Mouse (Mus musculus): ENCODE data around the gene Arsg. TPM values are rescaled to one million over a fixed set of nuclear protein-coding genes. Genes with fewer than 3 reads are reported as not detected.

The Arsg gene
- total RNA-seq, 1 experiment from 2014 or later, result 5.9 TPM

DNA sequence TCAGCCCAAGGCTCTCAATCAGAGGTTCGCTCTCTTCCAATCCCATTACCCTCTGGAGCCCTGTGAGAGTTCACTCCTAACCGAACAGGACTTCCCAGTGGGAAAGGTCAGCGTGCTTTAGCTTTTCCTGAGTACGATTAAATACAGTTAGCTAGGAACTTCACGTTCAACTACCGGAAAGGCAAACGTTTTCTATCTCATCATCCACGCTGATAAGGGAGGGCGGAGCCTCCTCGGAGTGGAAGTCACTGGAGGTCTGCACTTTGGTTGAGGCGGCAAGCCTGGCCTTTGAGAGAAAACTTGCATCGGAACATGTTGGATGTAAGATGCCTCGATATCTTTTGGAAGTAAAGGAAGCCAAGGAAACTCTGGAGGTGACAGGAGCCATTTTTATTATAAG lies 113.8 kb downstream of the Arsg start:
- no peak for DNase-seq

DNA sequence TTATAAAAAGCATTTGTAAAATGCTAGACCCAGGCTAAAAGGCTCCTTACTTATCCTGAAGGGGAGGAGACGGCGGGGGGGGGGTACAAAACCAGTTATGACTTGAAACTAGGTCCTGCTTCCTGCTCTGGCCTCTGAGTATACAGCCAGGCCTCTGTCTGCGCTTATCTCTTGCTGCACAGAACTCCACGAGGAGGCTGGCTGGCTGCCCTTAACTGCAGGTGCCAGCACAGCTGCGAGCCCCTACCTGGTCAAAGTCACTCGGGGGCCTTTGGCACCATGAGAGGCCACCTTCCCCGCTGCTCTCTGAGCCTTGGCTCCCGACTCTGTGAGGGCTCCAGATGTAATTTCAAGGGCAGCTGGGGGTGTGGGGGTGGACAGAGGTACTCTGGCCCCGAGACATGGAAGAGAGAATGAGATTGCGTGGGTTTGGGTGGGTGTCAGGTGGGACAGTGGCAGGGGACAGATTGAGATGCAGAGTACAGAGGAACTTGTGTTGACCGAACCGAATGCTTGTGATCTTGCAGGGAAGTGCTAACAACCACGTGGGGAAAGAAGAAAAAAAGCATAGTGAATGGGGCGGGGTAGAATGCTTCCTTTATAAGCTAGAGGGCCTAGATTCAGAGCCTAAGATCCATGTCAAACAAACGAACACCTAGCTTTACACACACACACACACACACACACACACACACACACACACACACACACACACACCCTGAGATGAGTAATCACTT lies 114.6 kb downstream of the Arsg start:
- DNase-seq, result no peak

DNA sequence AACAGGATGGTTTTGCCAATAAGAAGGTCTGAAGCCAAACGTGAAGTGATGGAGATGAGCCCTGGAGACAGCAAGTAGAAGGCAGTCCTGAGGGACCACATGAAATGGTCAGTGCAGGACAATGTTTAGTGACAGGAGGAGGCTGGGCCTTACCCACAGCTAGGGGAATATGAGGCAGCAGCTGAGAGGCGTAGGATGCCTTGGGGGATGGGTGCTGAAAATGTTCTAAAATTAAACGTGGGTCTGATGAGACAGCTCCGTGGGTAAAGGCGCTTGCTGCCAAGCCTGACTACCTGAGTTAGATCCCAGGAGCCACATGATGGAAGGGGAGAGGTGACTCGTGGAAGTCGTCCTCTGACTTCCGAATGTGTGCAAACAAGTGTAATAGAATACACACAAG lies 116.8 kb downstream of the Arsg start:
- no peak for DNase-seq

DNA sequence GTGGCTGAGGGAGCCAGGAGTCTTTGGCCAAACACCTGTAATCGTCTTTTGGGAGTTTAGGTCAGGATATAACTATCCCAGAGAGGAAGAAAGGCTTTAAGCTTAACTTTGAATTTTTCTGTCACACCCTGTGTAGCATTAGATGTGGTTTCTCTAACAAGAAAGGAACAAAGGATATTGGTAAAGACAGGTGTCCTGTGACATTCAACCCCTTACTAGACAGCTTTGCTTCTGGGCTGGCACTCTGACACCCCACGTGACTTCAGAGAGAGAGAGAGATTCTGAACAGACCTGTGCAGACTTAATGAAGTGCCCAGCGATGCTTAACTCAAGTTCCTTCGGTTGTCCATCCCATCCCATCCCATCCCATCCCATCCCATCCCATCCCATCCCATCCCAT lies 118.3 kb downstream of the Arsg start:
- DNase-seq, result no peak

DNA sequence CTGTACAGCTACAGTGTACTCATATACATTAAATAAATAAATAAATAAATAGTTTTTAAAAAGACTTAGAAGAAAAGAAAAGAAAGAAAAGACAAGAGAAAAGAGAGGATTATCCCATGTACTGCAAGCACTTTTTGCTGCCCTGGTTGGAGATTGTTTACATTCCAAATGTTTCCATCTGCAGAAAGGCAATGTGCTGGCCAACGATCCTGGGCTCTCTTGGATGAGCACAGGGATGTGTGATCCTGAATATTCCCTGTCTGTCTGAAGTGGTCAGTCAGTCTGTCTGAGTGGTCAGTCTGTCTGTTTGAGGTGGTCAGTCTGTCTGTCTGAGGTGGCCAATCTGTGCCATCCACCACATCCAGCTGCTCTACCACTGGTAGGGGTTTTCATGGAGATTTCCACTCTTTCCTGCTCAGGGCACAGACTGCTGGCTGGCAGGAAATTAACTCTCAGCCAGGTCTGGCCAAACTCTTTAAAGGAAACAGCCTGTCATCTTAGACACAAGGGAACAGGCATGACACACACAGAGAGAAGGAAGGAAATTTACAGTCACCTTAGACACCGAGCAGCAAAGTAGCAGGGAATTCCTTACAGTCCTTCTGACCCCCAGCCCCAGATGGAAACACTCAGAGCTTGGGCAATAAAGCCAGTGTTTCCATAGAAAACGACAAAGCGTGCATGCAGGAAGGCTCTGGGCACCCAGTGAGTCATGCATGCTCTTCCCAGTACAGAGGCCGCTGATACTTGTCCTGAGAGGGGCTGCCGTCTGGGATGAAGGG lies 120.2 kb downstream of the Arsg start:
- no peak for DNase-seq

DNA sequence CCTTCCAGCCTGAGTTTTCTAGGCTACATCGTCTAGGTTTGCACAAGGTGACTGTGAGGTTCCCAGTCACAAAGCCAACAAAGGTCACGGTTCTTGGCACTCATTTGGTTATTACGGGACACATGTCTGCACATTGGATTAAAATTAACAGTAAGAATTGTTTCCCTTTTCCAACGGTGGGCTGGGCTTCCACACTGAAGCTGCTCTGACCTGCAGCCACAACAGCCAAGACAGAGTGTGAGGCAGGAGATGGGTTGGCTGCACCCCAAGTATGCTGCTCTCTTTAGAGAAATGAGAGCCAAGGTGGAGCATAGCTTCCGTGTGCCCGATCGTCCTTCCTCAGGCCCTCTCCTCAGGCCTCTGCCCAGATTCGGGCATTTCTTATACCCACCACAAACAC lies 121.6 kb downstream of the Arsg start:
- DNase-seq, result no peak

DNA sequence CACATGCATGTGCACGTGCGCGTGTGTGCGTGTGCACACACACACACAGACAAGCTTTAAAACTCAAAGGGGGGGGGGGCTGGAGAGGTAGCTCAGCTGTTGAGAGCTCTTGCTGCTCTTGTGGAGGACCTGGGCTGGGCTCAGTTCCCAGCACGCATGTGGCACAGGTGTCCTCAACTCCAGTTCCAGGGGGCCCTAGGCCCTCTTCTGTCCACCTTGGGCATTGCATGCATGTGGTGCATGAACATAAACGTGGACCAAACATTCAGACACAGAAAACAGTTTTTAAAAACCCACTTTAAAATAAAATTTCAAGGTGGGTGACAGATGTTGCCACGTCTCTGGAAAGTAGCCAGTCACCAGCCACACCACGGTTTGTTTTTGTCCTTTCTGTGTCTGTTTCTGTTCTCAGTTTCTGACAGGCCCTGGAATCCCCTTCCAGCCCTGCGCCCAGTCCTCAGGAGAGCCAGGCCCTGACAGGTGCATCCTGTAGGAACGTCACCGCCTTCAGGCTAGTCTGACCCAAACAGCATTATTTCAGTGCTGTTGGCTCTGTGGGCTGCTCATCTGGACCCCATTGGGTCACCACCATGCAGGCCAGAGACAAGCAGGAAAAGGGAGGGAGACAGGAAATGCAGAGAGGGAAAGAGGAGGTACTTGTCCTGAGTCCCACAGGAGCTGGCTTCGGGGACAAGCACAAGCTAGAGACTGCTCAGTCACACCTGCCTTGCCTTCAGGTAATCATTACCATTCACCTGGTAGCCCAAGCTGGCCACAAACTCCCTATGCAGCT lies 125.8 kb downstream of the Arsg start:
- DNase-seq, result no peak

DNA sequence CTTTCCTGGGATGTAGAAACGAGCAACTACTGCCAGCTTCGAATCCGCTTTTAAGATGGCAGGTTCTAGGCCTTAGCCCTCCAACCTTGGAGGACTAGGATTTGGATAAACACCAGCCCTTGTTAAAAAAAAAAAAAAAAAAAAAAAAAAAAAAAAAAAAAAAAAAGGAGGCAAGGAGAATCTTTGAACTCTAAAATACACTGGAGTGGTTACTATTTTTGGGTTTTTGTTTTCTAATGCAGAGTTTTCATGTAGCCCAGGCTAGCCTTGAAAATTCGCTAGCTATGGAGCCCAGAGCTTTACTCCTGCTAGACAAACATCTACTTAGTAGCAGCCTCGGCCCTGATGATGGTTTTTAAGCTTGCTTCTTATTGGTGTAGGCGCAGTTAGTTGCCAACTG lies 134.4 kb downstream of the Arsg start:
- DNase-seq, result no peak

DNA sequence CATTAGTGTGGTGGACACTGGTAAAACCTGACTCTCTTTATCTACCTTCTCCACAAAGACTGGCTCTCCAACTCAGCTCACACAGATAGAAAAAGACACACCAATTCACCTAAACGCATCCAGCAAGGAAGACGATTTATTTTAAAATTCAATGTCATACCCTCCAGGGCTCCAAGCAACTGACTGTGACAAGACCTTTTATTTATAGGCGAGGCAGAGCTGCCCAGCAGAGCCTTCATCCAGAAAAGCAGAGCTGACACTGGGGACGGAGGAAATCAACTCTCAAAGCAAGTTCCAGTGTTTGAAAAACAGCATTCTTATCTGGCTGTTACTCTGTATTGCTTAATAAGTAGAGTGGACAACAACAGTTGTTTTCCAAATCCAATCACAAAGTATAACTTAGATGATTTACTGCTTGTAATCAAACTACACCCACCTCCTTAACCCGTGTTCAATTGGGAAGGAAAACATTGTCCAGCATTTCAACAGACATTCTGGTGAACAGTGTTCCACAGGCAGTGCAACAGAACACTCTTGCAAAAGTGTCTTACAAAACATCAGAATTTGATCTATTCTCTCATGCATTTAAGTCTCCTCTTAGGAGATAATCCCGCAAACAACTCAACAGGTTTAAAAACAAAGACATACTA lies 135.9 kb downstream of the Arsg start:
- DNase-seq, result no peak

DNA sequence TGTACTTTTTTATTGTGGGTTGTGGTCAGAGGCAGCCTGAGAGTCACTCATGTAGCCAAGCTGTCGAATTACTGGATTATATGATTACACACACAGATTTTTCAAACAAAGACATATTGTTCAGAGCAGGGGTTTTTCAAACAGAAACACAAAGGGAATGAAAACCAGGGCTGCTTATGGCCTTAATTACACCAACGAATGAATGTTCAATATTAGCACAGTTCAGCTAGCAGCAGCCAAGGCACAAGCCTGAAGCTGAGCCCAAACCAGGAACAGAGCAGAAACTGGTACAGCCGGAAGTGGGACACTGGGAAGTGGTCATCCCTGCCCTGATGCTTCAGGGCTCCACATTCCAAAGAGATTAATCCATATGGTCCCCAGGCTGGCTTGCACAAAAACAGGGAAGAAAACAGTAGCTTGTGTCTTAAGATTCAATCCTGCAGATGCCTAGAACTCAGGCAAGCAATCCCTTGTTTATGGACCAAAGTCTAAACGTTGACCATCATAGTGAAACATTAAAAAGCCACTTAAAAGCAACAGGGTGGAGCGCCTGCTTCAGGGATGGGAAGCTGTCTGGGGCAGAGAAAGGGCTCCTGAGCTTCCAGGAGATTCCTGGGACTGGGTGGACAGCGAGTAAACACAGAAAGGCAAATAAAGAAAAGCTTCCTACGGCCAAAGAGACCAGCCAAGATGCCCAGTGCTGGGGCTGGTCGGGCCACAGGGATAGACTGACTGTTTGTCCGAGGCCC lies 137.0 kb downstream of the Arsg start:
- no peak for DNase-seq

DNA sequence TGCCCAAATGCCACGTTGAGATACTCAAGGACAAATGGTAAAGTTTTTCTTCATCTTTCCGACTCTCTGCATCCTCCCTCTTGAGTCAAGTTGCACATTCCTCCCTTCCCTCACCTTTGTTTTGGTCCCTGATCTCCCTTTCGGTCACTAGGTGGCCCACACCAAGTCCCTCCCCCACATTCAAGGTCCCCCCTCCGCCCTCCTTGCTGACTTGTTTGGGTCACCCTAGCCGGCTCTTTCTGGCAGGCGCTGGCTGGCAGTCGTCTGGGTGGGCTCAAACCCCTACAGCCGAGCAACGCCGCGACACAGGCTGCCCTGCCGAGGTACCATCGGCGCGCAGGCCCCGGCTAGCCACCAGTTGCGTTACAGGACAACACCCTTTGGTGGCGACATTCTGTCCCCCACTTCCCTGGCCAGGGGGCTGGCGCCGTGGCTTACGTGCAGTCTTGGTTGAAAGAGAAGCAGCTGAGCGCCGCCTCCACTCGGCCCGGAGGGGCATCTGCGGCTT lies 137.7 kb downstream of the Arsg start:
- DNase-seq, result no peak

DNA sequence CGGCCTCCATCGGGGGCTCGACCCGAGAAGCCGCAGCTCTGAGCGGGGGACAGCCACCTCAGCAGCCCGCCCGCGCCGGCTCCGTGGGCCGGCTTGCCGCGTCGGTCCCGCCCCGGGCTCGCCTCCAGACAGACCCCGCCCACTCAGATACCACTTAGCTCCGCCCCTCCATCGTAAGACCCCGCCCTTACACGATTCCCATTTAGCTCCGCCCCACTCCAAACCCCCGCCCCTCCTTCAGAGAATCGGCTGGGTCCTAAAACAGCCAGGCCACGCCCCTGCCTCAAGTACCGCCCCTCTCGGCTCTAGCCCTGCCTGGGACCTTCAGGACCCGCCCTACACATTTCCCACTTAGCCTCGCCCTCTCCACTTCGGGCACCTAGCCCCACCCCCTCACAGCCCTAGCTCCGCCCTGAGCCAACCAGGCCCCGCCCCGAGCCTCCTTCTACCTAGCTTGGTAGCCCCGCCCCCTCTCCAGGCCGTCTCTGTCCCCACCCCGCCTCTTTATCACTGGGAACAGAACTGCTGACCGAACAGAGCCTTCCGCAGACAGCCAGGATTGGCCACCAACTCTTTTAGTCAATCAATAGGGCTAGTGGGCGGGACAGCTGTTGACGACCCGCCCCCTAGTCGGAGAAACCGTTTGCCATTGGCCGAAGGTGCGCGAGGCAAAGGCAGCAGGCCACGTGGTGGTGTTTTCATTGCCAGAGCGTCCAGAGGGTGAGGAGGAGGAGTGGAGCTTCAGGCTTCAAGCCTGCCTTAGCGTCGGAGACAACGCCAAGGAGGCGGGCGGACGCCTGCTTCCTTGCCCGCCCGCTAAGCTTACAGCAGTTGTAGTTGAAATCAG lies 138.4 kb downstream of the Arsg start, which contains the start of gene Wipi1:
TSS of gene Wipi1 (minus strand) at position 665 of the 847 bp plus-strand sequence.
- peak; percentile 100 for DNase-seq

DNA sequence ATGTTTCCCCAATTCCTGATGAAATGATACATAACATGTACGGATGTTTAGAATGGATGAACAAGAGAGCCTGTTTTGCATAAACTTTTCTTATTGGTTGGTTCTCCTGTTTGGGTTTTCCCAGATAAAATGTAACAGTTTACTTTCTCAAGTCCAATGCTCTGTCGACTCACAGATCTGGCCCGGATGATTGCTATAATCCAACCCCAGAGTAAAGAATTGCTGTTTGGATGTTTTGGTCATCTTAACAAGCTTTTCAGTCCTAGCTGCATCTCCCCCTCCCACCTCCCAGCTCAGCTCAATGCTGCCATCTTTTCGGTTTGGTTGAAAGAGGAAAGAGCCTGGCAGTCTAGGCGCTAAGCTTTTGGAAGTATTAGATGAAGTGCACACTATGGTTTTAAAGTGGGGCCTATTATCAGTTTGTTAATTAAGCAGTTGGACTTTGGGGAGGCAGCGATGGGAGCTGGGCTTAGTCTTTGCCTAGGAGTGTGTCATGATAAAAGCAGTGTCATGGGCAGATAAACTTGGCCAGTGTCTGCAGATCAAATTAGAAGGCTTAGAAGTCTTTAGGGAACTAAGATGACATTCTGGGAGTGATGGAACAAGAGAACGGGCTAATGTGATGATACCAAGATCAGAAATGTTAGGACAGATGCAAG lies 139.8 kb downstream of the Arsg start:
- no peak for DNase-seq

DNA sequence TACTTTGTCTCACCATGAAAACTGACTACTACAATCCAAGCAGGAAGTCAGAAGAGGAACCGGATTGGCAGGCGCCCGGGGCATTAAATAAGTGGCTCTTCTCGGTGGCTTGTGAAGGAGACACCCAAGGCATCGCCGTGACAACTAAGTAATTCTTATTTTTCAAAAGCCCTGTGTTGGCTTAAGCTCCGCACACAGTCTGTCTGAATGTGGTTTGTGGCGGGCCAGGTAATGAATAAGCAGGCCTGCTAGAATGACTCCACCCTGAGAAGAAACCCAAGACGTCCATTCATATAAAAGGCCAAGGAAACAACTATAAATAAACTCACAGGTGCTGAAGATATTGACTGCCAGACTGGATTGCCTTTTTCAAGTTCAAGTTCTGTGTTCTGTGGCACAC lies 142.1 kb downstream of the Arsg start:
- DNase-seq, result no peak

DNA sequence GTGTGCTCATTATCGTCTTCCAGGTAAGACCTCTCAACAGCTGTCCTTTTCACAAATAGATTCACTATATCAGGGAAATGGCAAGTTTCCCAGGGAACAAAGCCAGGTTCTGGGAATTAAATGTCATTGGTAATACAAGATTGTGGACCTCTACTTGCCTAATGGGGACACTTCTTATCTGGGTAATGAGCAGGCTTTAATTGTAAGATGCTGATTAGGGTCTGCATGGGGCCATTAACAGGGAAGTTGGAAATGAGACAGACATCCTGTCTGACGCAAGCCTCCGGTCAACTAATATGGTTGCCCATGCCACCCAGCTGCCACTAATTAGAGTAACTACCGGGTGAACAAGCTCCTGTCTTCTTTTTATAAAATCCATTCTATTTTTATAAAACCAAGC lies 143.2 kb downstream of the Arsg start:
- no peak for DNase-seq

DNA sequence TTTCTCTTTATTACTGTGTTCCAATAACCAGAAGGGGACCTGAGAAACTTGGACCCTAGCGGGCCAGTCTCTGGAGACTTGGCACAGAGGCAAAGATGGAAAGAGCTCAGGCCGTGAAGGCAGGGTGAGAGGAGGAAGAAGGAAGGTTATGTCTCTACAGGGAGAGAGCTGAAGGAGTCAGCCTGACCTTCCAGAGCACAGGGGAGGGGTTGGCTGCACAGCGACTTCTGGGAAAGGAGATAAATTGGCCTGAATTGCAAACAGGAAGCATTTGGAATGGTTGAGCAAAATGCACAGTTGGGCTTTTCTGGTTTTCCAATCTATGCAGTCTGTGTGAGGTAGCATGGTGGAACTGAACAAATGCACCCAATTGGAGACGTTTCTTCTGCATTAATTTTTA lies 143.6 kb downstream of the Arsg start:
- no peak for DNase-seq

DNA sequence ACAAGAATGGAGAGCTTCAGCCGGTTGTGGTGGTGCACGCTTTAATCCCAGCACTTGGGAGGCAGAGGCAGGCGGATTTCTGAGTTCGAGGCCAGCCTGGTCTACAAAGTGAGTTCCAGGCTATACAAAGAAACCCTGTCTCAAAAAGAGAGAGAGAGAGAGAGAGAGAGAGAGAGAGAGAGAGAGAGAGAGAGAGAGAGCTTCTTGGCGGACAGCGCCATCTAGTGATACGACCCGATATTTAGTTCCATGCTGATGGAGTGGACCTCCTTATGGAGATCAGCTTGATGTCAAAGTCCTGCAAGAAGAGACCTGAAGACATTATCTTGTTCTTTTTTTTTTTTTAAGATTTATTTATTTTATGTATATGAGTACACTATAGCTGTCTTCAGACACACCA lies 145.9 kb downstream of the Arsg start:
- peak; percentile 72 for DNase-seq

DNA sequence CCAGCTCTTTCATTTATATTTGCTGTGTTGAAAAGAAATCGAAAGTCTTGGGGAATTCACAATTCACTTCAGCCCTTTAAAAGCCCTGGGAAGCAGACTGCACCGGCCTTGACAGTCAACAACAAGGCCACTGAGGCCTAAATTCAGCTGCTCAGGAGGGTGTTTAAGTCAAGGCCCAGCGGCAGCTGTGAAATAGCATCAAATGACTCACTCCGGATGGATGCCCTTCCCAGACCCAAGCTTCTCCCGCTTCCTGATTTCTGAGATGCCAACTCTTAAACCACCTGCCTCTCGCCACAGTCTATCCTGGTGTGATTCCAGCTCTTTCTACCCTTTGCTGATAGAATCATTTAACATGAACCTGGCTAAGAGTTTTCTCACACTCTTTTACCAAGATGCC lies 147.2 kb downstream of the Arsg start:
- DNase-seq, result peak; percentile 45

DNA sequence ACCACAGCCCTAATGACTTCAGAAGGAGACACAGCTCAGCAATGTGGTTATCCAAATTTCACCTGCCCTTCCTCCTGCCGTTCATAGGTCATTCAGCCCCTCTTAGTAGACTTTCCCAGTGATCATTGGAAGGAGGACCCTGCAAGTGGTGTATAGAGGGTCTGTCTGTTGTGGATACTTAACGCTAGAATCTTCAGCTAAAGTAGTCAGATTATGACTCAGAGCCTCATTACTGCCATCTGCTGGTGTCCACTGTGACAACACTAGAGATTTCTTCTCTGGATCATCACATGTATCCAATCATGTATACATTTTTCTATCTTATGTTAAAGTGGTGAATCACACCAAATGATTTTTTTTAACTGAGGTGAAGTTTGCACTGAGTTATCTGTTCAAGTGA lies 148.0 kb downstream of the Arsg start:
- DNase-seq, result peak; percentile 47

DNA sequence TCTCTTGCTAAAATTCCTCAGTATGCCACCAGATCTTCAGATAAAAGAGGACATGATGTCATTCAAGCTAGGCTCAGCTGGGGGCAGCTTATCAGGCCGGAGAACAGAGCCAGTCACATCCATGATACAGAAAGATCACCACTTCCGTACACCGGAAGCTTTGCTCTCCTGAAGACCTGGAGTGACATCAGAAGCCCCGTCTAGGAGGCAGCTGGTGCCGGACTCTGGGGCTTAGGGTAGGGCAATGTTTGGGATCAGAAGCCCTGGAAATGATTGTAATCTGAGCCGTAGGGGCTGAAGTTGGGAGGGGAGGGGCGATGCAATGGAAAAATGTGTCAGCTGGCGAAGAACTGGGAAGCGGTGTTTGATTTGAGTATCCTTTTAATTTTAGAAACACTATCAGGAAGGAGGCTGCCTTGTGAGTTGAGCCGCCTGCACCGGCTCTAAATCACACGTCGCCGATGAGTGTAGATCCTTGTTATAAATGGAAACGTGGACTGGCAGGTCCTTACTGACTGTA lies 149.4 kb downstream of the Arsg start:
- peak; percentile 24 for DNase-seq

Measured in adrenal gland, postnatal 25 days (tissue).